Mouse (Mus musculus) urinary bladder, postnatal 36 days (tissue): Measurements from ENCODE around the gene Spon1.

Experiments
- DNase-seq, 2 experiments: peaks; one replicate each; pipeline ENCODE4 v3.0.0; 2022; ENCODE audit warnings: low spot score in 2 of 2, mixed read lengths in 1 of 2

The Spon1 gene

DNA sequence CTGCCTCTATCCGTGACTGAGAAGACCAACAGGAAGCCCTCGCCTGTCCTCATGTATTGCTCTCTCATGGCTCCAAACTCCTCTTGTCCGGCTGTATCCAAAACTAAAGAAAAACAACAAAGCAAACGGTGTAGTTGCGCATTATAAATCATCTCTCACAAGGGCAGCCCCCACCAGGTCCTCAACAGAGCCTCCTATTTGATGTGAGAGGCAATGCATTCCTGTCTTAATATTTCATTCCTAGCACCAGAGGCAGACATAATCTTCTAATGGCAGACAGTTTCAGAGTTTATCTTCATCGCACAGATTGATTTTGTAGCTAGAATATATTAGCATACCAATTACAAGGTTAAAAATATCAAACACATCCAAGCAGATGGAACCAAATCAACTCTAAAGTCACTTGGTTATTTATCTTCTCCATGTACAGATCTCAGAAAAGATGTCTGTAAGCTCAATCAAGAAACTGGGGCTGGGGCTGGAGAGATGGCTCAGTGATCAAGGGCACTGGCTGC lies 293.2 kb downstream of the Spon1 start:
- no peak for DNase-seq

DNA sequence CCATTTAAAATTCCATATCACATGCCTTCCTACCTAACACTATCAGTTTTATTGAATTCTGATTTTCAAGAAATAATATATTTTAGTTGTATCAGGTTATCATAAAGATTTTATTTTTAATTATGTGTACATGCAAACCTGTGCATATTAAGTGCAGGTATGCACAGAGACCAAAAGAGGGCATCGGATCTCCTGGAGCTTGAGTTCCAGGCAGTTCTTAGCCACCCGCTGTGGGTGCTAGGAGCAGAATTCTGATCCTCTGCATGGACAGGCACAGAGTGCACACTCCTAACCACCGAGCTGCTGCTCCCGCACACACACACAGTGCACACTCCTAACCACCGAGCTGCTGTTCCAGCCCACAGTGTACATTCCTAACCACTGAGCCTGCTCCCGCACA lies 294.6 kb downstream of the Spon1 start:
- no peak for DNase-seq

DNA sequence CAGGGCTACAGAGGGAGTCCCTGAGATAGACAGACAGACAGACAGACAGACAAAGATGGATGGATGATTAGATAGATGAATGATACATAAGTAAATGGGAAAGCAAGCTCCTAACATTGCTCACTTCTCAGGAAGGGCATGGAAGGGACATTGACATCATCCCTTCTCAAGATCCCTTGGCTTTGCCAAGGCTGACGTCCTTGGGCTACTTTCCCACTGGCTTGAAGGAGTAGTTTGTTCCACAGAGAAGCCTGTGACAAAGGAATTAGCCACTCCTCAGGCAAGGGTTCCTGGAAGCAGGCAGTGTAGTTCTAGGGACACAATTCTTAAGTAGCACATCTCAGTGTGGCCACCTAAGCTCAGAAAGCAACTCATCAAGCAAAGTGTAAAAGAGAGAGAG lies 296.7 kb downstream of the Spon1 start:
- no peak for DNase-seq

DNA sequence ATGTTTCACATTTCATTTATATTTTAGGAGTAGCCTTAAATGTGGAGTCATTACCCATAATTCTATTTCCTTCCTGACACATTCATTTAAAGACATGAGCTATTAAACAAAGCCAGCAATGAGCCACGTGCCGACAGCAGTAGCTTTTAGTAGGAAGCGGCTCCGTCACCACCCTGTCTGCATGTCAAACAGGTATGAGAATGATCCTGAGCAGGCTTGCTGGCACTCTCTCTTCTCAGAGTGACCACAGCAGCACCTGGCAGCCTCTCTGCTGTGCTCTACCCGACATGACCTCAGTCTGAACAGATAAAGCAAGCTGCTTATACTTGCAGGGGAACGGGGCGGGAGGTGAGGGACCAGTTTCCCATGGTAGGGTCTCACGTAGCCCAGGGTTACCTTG lies 297.7 kb downstream of the Spon1 start:
- DNase-seq = no peak

DNA sequence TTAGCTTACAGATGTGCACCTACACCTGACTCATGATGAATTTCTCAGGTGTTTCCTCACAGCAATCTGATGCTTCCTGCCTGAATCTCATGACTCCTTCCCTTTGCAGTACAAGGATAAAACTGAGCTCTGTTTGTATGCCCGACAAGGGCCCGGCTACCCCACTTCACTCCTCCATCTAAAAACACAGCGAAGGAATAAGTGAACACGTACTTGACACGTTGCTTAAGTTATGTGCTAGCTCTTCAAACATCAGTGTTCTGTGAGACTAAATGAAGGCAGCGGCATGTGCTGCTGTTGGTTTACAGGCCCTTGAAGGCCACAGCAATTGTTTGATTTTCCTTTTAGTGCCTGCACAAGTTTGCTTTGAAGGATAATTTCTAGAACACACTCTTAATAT lies 298.2 kb downstream of the Spon1 start:
- DNase-seq = no peak

DNA sequence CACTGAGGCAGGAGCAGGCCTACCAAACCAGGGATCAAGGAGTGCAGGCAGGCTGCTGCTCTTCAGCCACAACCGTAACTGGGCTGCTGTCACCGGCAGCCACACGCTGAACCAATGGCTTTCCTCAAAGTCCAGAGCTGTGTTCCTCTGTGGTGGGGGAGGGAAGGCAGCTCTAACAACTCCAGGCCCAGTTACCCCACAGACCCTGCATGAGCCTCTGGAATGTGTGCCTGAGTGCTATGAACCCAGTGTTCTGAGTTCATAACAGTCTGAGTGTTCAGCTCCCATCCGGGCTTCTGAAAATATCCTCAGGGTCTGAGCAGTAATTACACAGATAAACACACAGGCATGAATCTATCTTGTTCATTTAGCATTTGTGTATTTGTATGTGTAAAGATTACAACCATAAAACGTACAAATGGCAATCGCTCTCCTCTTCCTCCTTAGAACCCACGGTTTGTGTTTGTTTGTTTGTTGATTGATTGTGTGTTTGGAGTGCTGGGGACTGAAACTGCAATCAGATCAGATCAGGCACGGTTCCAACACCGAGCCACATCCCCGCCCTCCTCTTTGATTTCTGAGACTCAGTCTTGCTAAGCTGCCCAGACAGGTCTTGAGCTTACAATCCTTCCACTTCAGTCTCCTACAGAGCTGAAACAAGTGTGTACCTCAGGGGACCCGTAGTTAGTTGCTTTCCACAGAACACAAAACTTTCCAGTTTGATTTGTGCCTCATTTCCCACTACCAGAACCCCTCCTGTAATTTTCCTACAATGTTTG lies 299.8 kb downstream of the Spon1 start:
- peak; percentile 37 to 57 for DNase-seq

DNA sequence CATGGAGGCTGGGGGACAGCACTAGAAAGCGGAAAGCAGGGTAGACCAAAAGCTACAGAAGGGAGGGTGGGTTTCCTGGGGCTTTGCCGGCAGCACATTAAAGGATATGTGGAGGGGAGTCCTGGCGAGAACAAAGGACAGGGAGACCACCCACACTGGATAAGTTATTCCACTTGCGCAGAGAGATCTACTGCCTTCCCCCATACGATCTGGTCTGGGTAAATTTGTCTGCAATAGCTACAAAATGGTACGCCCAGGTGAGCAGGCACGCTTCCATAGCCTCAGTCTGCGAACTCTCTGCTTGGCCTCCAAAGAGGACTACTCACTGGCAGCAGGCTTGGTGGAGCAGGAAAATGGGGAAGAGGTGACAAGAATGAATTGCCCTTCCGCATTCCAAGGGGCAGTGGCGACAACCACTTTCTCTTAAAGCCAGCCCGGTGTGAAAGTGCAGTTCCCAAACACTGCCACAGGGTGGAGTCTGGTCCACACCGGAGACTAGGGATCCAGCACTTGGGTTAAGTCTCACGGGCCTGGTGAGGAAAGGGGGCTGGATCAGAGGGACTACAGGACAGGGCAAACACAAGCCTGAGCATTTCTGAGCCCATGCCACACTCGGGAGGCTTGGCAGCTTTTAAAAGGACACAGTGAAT lies 300.9 kb downstream of the Spon1 start:
- peak; percentile 83 to 88 for DNase-seq

DNA sequence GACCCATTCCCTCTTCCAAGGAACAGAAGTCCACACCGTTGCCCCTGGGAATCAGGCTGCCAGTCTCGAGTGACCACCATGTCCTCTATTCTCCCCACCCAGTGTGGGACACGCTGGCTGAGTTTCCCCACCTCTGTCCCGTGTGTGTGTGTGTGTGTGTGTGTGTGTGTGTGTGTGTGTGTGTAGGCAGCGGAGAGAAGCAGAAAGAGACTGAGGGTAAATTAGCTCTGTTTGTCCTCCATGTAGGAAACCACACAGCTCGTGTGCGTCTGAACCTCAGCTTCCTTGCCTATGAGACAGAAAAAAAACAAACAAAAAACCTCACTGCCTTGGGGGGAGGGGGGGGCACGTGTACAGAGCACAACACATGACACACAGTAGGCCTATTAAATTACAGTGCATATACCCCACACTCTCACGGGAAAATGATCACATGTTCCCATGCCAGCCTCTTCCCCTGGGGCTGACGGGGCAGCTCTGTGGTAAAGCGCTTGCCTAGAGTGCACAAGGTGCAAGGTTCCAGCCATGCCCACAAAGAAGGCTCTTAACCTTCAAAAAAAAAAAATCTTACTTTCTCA lies 303.2 kb downstream of the Spon1 start:
- DNase-seq = no peak

DNA sequence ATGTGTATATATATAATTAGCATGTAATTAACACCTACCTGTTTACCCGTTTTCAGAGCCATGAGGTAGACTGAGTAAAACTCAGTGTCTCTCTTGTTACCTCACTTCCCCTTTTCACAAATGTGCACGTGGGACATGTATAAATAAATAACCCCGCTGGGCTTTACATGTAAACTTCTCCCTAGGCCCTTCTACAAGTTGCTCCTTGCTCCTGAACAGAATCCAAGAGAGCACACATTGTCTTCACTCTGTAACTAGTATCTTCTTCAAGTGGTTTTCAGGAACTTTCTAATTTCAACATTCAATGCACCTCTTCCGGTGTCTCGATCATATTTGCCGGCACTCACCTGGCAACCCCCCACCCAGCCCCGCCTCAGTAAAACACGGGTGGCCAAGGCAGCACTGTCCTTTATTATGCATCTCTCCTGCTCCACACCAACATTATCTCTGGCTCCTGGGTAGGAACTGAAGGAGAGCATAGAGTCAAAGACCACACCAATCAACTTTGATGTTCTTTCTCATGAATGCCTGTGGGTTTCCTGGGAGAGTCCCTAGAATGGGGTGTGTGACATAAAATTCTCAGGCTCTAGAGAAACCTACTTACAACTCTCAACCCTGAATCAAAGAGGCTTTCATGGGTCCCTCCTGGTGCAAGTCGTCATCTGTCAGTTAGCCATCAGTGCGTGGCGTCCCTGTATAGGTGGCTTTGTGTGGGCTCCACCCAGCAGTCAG lies 304.1 kb downstream of the Spon1 start:
- no peak for DNase-seq

DNA sequence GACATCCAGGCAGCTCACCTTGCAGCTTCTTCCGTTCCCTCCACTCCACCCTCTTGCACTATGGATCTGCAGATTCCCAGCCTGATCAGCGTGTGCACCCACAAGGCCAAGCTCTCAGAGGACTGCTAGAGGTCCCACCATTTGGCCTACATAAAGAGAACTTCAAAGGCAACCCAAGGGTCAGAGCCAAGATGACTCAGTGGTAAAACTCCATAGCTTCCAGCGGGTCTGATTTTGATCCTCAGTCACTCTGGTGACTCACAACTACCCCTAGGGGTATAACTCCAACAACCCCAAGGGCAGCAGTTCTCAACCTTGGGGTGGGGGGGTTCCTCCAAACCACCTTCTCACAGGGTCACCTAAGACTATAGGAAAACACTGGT lies 304.7 kb downstream of the Spon1 start:
- DNase-seq = no peak

DNA sequence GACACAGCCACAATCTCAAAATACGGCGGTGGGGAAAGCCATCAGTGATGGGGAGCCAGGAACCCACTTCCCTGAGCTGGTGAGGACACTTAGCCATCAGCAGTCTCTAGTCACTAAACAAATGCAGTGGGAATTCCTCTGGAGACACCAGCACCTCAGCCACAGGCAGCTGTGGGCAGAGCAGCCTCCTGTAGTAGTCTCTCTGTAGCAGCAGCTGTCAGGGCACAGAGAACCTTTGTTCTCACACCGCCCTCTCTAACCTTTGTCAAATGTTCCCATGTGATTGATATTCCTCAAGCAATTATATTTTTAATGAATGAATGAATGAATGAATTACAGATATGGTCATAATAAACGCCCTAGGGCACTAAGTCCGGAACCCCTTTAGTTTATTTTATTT lies 305.6 kb downstream of the Spon1 start:
- no peak for DNase-seq

DNA sequence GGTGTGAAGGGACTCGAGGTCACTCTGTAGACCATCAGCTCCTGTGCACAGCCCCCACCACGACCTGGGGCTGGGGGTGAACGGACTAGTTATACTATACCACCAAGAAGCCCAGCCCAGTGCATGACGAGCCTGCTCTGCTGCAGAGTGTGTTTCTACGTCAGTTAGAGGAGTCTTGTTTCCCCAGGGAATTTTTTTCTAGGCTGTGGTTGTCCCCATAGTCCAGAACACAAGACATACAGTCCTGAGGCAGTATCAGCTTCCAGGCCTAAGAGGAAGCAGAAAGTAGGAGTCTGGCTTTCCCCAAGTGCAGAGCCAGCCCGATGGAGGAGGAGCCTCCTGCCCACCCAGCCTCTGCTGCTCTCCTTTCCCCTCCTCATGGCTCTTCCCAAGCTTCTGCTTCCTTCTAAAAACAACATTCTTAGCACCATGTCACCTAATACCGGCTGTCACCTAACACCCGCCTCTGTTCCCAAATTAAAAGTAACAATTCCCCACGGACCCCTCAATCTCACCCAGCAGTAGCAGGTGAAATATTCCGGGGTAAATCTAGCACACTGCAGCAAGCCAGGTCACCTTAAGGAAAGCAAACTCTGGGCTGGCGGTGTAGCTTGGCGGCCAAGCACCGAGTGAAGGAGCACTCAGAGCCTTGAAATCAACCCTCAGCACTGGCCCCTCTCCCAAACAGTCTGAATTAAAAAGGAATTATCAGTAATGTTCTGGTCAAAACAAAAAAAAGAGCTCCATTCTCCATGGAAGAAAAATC lies 306.2 kb downstream of the Spon1 start:
- no peak for DNase-seq

DNA sequence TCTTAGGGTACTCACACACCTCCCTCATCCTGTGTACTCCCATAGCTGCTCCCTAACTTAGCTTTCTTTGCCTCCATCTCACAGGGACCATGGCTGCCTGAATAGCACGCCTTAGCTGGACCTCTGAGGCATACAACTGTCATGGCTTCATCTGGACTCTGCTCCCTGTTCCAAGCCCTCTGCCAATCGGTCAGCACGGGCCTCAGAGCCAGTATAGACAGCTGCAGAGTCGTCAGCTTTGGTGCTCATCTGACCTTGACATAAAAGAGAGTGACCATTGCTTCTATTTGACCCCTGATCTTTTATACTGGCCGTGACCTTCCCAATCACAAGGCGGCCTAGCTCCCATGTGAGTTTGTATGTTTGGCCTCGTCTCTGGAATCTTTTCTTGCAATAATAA lies 308.3 kb downstream of the Spon1 start:
- no peak for DNase-seq

DNA sequence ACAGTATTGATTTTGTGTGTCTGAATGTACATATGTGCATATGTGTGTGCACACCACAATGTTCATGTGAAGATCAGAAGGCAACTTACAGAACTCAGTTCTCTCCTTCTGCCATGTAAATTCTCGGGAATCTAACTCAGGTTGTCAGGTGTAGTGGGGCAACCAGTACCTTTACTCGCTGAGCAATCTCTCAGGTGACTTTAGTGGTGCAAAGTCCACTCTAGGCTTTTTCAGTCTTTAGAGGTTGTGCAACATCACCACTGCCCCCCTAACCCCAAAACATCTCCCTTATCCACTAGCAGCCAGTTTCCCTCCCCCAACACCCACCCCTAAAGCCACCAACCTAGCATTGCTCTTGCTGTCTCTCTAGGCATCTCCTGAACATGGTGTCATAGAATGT lies 308.8 kb downstream of the Spon1 start:
- no peak for DNase-seq

DNA sequence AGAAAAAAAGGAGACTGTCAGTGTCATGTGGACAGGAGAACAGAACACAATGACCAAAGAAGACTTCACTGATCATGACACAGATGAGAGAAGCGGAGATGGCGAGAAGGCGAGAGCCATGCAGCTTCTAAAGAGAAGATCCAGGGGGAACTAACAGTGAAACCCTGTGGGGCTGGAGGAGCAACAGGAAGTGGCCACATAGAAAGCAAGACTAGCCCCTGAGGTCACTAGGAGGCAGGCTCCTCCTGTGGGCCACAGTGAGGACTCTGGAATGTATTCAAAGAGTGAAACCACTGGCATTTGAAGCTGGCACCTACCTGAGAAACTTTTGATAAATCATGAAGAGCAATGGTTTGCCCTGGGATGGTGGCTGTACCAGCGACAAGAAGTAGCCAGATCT lies 313.5 kb downstream of the Spon1 start:
- DNase-seq = no peak

DNA sequence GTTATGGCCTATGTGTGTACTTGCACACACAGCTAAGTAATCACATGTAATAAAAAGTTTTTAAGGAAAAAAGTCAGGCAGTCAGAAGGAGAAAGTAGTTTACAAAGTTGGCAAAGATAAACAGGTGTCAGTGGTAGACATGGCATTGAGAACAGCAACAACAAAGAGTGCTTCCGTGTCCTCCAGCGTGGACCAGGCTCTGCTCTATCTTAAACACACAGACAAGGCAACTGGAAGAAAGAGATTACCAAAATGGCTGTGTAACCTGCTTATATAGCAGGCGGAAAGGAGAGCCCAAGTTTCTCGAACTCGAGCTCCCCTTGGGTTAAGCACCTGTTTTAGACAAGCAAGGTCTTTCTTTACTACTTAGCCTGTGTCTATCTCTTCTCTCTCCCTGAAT lies 314.5 kb downstream of the Spon1 start:
- DNase-seq = no peak

DNA sequence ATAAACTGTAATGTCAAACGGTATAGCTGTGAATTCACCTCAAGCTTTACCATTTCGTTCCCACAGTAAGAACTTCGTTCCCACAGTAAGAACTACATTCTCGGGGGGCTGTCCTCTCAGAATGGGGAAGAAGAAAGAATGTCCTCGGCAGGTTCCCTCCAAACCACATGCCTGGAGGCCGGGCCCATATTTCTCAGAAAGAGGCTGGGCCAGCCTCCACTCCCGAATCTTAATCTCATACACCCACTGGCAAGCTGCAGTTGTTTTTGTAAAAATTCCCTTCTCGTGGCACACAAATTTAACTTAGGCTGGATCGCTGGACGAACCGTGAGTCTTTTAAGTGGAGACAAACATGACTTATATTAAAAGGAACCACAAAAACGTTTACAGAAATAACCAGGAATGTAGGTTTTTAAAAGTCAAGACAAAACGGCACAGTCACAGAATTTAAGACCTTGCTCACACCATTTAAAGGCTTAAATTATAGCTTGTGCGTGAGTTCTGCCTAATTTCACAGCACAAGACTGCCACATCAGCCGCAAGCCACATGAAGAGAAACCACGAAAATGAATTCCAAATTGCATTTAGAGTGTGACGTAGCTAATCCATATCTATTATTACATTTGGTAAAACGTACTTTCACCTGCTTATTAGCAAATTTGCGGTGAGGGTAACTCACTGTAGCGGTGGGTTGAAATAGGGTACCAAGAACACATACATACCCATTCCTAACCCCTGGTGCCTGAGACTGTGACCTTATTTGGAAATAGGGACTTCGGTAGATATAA lies 316.0 kb downstream of the Spon1 start:
- no peak for DNase-seq

DNA sequence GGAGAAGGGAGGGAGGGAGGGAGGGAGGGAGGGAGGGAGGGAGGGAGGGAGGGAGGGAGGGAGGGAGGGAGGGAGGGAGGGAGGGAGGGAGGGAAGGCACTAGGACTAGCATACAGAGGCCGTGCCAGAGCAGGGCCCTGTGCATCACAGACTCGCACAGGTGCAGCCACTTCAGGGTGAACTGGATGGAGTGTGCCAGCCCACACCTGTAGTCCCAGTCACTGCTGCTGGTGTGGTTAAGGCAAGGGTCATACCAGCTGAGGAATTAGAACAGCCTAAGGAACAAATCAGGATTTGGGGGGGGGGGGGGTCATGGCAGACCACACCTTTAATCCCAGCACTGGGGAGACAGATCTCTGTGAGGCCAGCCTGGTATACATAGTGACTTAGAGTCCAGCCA lies 317.3 kb downstream of the Spon1 start:
- DNase-seq = no peak

DNA sequence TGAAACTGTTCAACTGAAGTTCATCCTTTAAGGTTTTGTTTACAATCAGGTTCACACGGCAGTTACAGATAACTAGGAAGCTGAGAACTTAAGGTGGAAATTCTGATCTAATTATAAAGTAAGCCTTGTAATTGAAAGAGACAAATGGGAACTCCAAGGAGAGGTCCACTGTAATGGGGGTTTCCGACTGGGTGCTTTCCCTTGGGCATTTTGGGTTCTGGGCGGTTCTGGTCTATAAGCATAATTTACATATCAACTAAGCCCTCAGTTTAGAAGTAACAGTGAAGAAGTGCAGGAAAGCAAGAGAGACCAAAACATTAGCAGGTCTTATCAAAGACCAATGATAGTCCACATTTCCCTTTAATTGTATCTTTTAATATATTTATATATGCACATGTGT lies 318.0 kb downstream of the Spon1 start:
- no peak for DNase-seq

DNA sequence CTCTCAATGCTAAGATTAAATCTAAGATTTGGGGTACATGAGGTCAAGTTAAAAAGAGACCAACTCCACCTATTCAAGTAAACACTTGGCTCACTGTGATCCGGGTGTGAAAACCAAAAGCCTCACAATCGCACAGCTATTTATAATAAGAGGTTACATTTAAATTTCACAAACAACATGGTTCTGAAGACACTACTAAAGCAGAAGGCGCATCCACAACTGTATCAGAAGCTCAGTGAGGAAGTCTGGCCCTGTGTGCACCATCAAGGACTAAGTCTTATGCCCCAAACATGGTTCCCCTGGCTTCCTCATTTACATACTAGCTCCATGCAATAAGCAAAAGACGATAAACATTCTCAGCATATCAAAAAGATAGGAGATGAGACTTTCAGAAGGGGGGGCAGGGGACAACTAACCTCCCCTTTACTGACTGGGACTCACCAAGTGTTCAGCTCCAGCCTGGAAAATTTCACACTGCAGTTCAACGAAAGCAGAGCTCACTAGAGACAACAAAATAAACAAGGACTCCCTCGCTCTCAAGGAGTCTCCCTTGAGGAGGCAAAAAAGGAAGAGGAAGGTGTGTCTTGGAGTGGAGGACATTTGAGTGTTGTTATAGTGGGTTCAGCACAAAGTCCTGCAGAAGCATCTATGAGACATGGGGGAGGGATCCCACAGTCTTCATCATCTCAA lies 320.4 kb downstream of the Spon1 start:
- DNase-seq = no peak
